Mouse (Mus musculus) stomach, embryonic 14.5 days (tissue): ENCODE measurements around the gene Bach2. TPM values are rescaled to one million over a fixed set of nuclear protein-coding genes. Genes with fewer than 3 reads are reported as not detected.

Source experiments
- ATAC-seq: fragments of 200-750 bp; cut with Nextera tagmentation; 2 replicates; pipeline ENCODE4 v1.8.0; 2017; ENCODE audit warnings: low read depth, moderate TSS enrichment; ENCODE audit not compliant: insufficient number of reproducible peaks, insufficient read depth, low FRiP score
- H3K27ac ChIP-seq: fragments of 300-500 bp; sonication (generic); 2 replicates; pipeline ENCODE4 v1.5.1; 2014; ENCODE audit warnings: mild to moderate bottlenecking, low read length, moderate library complexity, mixed read lengths
- H3K27me3 ChIP-seq: fragments of 300-500 bp; sonication (generic); 2 replicates; pipeline ENCODE4 v1.6.1; 2014; ENCODE audit warnings: low read length, control low read depth, mixed read lengths; ENCODE audit not compliant: control insufficient read depth, insufficient read depth
- H3K36me3 ChIP-seq: fragments of 300-500 bp; sonication (generic); 2 replicates; pipeline ENCODE4 v1.6.1; 2014; ENCODE audit warnings: mild to moderate bottlenecking, control low read depth, low read length, moderate library complexity, mixed read lengths; ENCODE audit not compliant: control insufficient read depth, insufficient read depth
- H3K4me1 ChIP-seq: fragments of 300-500 bp; sonication (generic); 2 replicates; pipeline ENCODE4 v1.6.1; 2014; ENCODE audit warnings: low read length, control low read depth, mixed read lengths; ENCODE audit not compliant: control insufficient read depth, insufficient read depth
- H3K4me2 ChIP-seq: fragments of 300-500 bp; sonication (generic); replicated peaks from 2 replicates; pipeline ENCODE4 v1.6.1; 2014; ENCODE audit warnings: low read depth, low read length, control low read depth
- H3K4me3 ChIP-seq: fragments of 300-500 bp; sonication (generic); 2 replicates; pipeline ENCODE4 v1.5.1; 2014; ENCODE audit warnings: low read depth, low read length, control low read depth
- H3K9ac ChIP-seq: fragments of 300-500 bp; sonication (generic); replicated peaks from 2 replicates; pipeline ENCODE4 v1.6.1; 2014; ENCODE audit warnings: low read depth, mild to moderate bottlenecking, control low read depth, low read length, moderate library complexity, mixed read lengths
- H3K9me3 ChIP-seq: fragments of 300-500 bp; sonication (generic); 2 replicates; pipeline ENCODE4 v1.6.1; 2016; ENCODE audit warnings: low read depth, low read length, control low read depth; ENCODE audit not compliant: control insufficient read depth
- WGBS: fragments of 180-500 bp; shearing (Covaris S2); extraction: QIAGEN DNeasy Blood & Tissue Kit; methylation state at CpG from one replicate; pipeline ENCODE4 v1.1.7; 2014; 5-methylcytosine and 5-hydroxymethylcytosine counted together
- polyA plus RNA-seq: library from polyadenylated mRNA; unstranded; fragments of >200 nt; fragmentation: Nextera tagmentation; extraction: Ambion mirVana; gene quantifications from 2 replicates; pipeline ENCODE4 v1.2.1, GENCODE M21; 2014

The Bach2 gene
- polyA plus RNA-seq, 1 experiment from 2014 or later = 8.4 TPM

DNA sequence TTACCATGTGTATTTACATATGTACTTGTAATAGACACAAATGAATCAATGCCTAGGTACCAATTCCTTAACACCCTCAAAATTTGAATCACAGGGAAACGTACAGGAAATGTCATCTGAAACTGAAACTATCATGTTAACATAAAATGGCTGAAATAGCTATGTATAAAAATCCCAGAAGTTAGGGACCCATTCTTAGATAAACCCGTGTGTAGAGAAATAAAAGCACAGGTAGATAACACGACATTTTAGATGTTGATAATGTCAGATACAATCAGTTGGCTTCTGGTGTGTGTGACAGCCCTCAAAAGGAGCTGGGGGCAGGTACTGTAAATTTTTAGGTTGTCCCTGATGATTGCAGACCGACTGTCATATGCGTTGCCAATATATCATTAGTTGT, 96.2 kb downstream of the Bach2 start:
- WGBS = 74% methylated on average over 5 of the region's 5 CpGs

DNA sequence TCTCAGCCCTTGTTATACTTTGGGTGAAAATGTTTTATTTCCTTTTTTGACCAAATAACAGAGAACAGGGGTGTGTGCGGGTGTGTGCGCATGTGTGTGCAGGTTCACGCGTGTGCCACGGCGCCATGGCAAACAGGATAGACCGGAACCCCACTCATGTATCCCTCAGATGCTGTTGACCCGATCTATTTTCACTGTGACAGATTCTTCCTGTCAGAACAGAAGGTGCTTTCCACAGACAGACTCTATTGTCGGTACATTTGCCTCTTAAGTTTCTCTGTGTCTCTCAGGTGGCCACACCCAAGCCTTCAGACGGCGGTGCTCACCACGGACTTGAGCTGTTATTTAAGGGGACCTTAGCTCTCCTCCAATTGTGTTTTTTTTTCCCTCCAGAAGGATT, 97.1 kb downstream of the Bach2 start:
- Histone ChIP-seq H3K9me3 (no peaks in the 10 kb centered on the region), H3K9ac (no peak overlapping the region), H3K4me3 (no peak overlapping the region), H3K4me1 (peaks cover 22% of the 10 kb centered on the region; the same call in 1 of the 2 replicates), H3K36me3 (no peaks in the 10 kb centered on the region), H3K27me3 (no peaks in the 10 kb centered on the region), H3K4me2 (no peak overlapping the region), H3K27ac (no peak overlapping the region)
- no peak for ATAC-seq
- 78% methylated on average over 12 of the region's 12 CpGs for WGBS

More for the DNA sequence above, 96.2 kb downstream of the Bach2 start:
- Histone ChIP-seq H3K4me3 (no peak overlapping the region), H3K4me2 (no peak overlapping the region), H3K9ac (no peak overlapping the region), H3K27me3 (no peaks in the 10 kb centered on the region), H3K4me1 (peaks cover 22% of the 10 kb centered on the region; the same call in 1 of the 2 replicates), H3K36me3 (no peaks in the 10 kb centered on the region), H3K27ac (no peak overlapping the region), H3K9me3 (no peaks in the 10 kb centered on the region)
- ATAC-seq = no peak

DNA sequence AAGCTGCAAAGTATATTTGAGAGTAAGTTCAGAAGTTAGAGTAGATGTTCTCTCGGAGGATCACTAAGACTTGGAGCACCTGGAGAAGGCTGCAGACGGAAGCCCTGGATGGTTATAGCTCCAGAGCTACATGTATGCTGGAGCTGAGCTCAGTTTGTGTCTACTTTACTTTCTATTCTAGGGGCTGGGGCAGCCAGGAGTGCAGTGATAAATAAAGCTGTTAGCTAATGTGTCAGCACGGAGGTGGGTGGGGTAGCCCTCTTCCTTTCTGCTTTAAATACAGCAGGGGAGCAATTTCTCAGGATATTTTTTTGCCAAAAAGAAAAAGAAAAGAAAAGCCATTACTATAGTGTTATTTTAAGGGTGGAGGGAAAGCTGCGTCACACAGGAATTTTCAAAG, 98.0 kb downstream of the Bach2 start:
- no peak overlapping the region for H3K4me2 ChIP-seq
- peaks cover 22% of the 10 kb centered on the region; the same call in 1 of the 2 replicates for H3K4me1 ChIP-seq
- H3K36me3 ChIP-seq = no peaks in the 10 kb centered on the region
- no peak overlapping the region for H3K27ac ChIP-seq
- no peaks in the 10 kb centered on the region for H3K9me3 ChIP-seq
- H3K9ac ChIP-seq = no peak overlapping the region
- H3K4me3 ChIP-seq = no peak overlapping the region
- 21% methylated on average over 4 of the region's 4 CpGs for WGBS
- H3K27me3 ChIP-seq = no peaks in the 10 kb centered on the region
- no peak for ATAC-seq

- Histone ChIP-seq H3K27ac (no peak overlapping the region), H3K36me3 (no peaks in the 10 kb centered on the region), H3K4me3 (no peak overlapping the region), H3K4me2 (no peak overlapping the region), H3K27me3 (no peaks in the 10 kb centered on the region), H3K4me1 (peaks cover 22% of the 10 kb centered on the region; the same call in 1 of the 2 replicates), H3K9ac (no peak overlapping the region), H3K9me3 (no peaks in the 10 kb centered on the region)
- ATAC-seq = peak; percentile 87
- 9% methylated on average over 11 of the region's 11 CpGs for WGBS
Measured at GRCm38 (mm10) chr4:32337638-32338037, 99.0 kb downstream of the Bach2 start.

DNA sequence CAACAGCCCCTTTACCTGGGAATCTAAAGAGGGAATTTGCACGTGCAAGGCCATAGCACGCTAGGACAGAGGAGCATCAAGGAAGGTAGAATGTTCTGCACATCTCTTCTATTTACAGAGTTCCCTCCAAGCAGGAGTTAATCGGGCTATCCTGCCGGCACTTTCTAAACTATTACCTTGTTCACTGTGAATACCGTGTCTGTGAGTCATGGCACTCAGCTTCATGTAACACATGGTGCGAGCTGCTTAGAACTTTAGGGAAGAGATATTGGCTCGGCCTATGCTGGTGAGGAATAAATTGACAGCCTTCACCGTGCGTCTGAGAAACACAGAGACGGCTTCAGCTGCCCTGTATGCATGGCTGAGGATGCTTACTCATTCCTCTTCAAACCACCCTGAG, 99.8 kb downstream of the Bach2 start:
- no peak overlapping the region for H3K4me2 ChIP-seq
- no peak overlapping the region for H3K9ac ChIP-seq
- no peak overlapping the region for H3K27ac ChIP-seq
- no peak overlapping the region for H3K4me3 ChIP-seq
- no peaks in the 10 kb centered on the region for H3K9me3 ChIP-seq
- ATAC-seq = no peak
- H3K4me1 ChIP-seq = peaks cover 22% of the 10 kb centered on the region; the same call in 1 of the 2 replicates
- H3K36me3 ChIP-seq = no peaks in the 10 kb centered on the region
- H3K27me3 ChIP-seq = no peaks in the 10 kb centered on the region
- WGBS = 61% methylated on average over 10 of the region's 10 CpGs

GRCm38 (mm10) chr4:32340844-32341243, 102.2 kb downstream of the Bach2 start:
- WGBS = 81% methylated on average over 7 of the region's 7 CpGs
- H3K4me3 ChIP-seq = no peak overlapping the region

GRCm38 (mm10) chr4:32342269-32342668, 103.7 kb downstream of the Bach2 start:
- H3K4me1 ChIP-seq = peaks cover 11% of the 10 kb centered on the region; the same call in 1 of the 2 replicates
- no peak overlapping the region for H3K4me2 ChIP-seq
- H3K27ac ChIP-seq = no peak overlapping the region
- no peaks in the 10 kb centered on the region for H3K27me3 ChIP-seq
- H3K4me3 ChIP-seq = no peak overlapping the region
- H3K9ac ChIP-seq = no peak overlapping the region
- no peak for ATAC-seq
- H3K9me3 ChIP-seq = no peaks in the 10 kb centered on the region
- H3K36me3 ChIP-seq = no peaks in the 10 kb centered on the region
- 76% methylated on average over 7 of the region's 7 CpGs for WGBS

More at GRCm38 (mm10) chr4:32340844-32341243, 102.2 kb downstream of the Bach2 start:
- H3K4me2 ChIP-seq = no peak overlapping the region
- no peak overlapping the region for H3K27ac ChIP-seq
- H3K9ac ChIP-seq = no peak overlapping the region
- no peaks in the 10 kb centered on the region for H3K27me3 ChIP-seq
- ATAC-seq = no peak
- peaks cover 19% of the 10 kb centered on the region; the same call in 1 of the 2 replicates for H3K4me1 ChIP-seq
- H3K9me3 ChIP-seq = no peaks in the 10 kb centered on the region
- no peaks in the 10 kb centered on the region for H3K36me3 ChIP-seq

GRCm38 (mm10) chr4:32343256-32344165, 104.9 kb downstream of the Bach2 start:
- no peaks in the 10 kb centered on the region for H3K27me3 ChIP-seq
- H3K27ac ChIP-seq = peak overlapping the region; percentile 13; the same call in 1 of the 2 replicates
- H3K4me3 ChIP-seq = no peak overlapping the region
- H3K4me1 ChIP-seq = 0 out of 2 replicates have a peak, but pooled peaks cover 3% of the 10 kb centered on the region
- WGBS = 52% methylated on average over 14 of the region's 14 CpGs
- H3K36me3 ChIP-seq = no peaks in the 10 kb centered on the region
- H3K9ac ChIP-seq = no peak overlapping the region
- H3K4me2 ChIP-seq = no peak overlapping the region
- ATAC-seq = no peak
- no peaks in the 10 kb centered on the region for H3K9me3 ChIP-seq
